Mouse (Mus musculus) ovary, adult 18-20 months (tissue): Measurements from ENCODE around the gene Ppp2r2d.

Experiments used
- DNase-seq: peaks from one replicate; pipeline ENCODE4 v3.0.0; 2022; ENCODE audit warnings: low spot score, mixed read lengths

Ppp2r2d gene

GRCm38 (mm10) chr7:138845544-138846391 is at the start of gene Ppp2r2d, which contains the start of gene Mapk1ip1:
Ppp2r2d (plus strand) TSS chr7:138846079.
Mapk1ip1 (minus strand) TSS chr7:138846273.
- peak; percentile 97 for DNase-seq

- no peak for DNase-seq
Observed at GRCm38 (mm10) chr7:138803386-138803785, 42.5 kb upstream of the Ppp2r2d start.

- no peak for DNase-seq
Observed at GRCm38 (mm10) chr7:138807146-138807545, 38.7 kb upstream of the Ppp2r2d start.

GRCm38 (mm10) chr7:138813213-138813875 is 32.5 kb upstream of the Ppp2r2d start:
- DNase-seq: no peak

- no peak for DNase-seq
Observed at GRCm38 (mm10) chr7:138818314-138818713, 27.6 kb upstream of the Ppp2r2d start.

- DNase-seq: no peak
Observed at GRCm38 (mm10) chr7:138824423-138824822, 21.5 kb upstream of the Ppp2r2d start.

- DNase-seq: no peak
Observed at GRCm38 (mm10) chr7:138824995-138825756, 20.7 kb upstream of the Ppp2r2d start.

- no peak for DNase-seq
Observed at GRCm38 (mm10) chr7:138827812-138828211, 18.1 kb upstream of the Ppp2r2d start.

- DNase-seq: no peak
Observed at GRCm38 (mm10) chr7:138835028-138835427, 10.9 kb upstream of the Ppp2r2d start.

GRCm38 (mm10) chr7:138840594-138841021 is 5.3 kb upstream of the Ppp2r2d start:
- peak; percentile 43 for DNase-seq

- no peak for DNase-seq
Observed at GRCm38 (mm10) chr7:138841436-138842151, 4.3 kb upstream of the Ppp2r2d start.

- DNase-seq: no peak
Observed at GRCm38 (mm10) chr7:138843421-138843820, 2.5 kb upstream of the Ppp2r2d start.

GRCm38 (mm10) chr7:138845111-138845510 is 768 bp upstream of the Ppp2r2d start:
- no peak for DNase-seq

GRCm38 (mm10) chr7:138846502-138846991 is 668 bp downstream of the Ppp2r2d start:
- DNase-seq: peak; percentile 16

- no peak for DNase-seq
Observed at GRCm38 (mm10) chr7:138847316-138848027, 1.6 kb downstream of the Ppp2r2d start.

GRCm38 (mm10) chr7:138848028-138848920 is 2.4 kb downstream of the Ppp2r2d start:
- no peak for DNase-seq

- DNase-seq: no peak
Observed at GRCm38 (mm10) chr7:138850083-138850482, 4.2 kb downstream of the Ppp2r2d start.

- DNase-seq: no peak
Observed at GRCm38 (mm10) chr7:138853417-138854031, 7.6 kb downstream of the Ppp2r2d start.

GRCm38 (mm10) chr7:138854201-138854600 is 8.3 kb downstream of the Ppp2r2d start:
- DNase-seq: no peak
